Mouse (Mus musculus) megakaryocyte, embryonic 14.5 days (primary cell): ENCODE measurements around the gene Slc22a22. TPM values are rescaled to one million over a fixed set of nuclear protein-coding genes. Genes with fewer than 3 reads are reported as not detected.

ENCODE experiments used
- H3K27me3 ChIP-seq: replicated peaks from 2 replicates; pipeline ENCODE3; 2012; ENCODE audit warnings: inconsistent platforms
- H3K36me3 ChIP-seq: replicated peaks from 2 replicates; pipeline ENCODE3; 2012; ENCODE audit warnings: low read length, inconsistent platforms, mixed read lengths
- H3K4me1 ChIP-seq: 2 replicates; pipeline ENCODE4 v1.6.1; 2012; ENCODE audit warnings: inconsistent platforms
- H3K4me3 ChIP-seq: replicated peaks from 2 replicates; pipeline ENCODE3; 2012; ENCODE audit warnings: moderate library complexity, mild to moderate bottlenecking, inconsistent platforms
- H3K9me3 ChIP-seq: 2 replicates; pipeline ENCODE4 v1.6.1; 2012; ENCODE audit warnings: inconsistent platforms
- FLI1 ChIP-seq: IDR thresholded peaks from 2 replicates; pipeline ENCODE4 v1.6.1; 2012; ENCODE audit warnings: low read length, inconsistent platforms, mixed read lengths
- GATA1 ChIP-seq: IDR thresholded peaks from 3 replicates; pipeline ENCODE4 v1.6.1; 2012; ENCODE audit warnings: mixed read lengths, low read length, inconsistent platforms, borderline replicate concordance
- polyA plus RNA-seq: library from polyadenylated mRNA; stranded (reverse); fragments of >175 nt; gene quantifications from 2 replicates; pipeline ENCODE4 v1.2.3, GENCODE M21; 2012; ENCODE audit warnings: low replicate concordance; ENCODE audit not compliant: insufficient read depth

The Slc22a22 gene
- polyA plus RNA-seq = not detected in 2 replicates

DNA sequence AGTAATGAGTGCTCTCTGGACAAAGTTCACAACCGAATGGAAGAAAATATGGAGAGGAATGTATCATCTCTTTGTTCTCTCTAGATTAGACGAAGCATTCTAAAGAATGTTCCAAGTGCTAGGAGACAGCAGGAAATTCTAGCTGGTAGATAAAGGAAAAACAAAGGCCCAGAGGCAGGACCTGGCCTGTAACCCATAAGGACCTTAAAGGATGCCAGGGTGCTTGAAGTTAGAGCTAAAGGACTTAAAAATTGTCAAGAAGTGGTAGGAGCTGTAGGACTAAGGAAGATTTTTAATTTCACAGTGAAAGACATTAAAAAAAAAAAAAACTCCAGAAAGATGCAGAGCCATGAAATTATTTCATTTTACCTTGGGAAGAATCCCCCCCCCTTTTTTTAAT is at the start of gene Slc22a22:
Gene Slc22a22 (minus strand): TSS at position 101 of the 400 bp plus-strand sequence.
- TF ChIP-seq GATA1 = no peak
- no peak for TF ChIP-seq FLI1
- no peaks in the 10 kb centered on the region for H3K9me3 ChIP-seq
- no peaks in the 10 kb centered on the region for H3K36me3 ChIP-seq
- no peaks in the 10 kb centered on the region for H3K4me1 ChIP-seq
- H3K4me3 ChIP-seq = no peak within 1 kb of the TSS
- no peaks in the 10 kb centered on the region for H3K27me3 ChIP-seq

DNA sequence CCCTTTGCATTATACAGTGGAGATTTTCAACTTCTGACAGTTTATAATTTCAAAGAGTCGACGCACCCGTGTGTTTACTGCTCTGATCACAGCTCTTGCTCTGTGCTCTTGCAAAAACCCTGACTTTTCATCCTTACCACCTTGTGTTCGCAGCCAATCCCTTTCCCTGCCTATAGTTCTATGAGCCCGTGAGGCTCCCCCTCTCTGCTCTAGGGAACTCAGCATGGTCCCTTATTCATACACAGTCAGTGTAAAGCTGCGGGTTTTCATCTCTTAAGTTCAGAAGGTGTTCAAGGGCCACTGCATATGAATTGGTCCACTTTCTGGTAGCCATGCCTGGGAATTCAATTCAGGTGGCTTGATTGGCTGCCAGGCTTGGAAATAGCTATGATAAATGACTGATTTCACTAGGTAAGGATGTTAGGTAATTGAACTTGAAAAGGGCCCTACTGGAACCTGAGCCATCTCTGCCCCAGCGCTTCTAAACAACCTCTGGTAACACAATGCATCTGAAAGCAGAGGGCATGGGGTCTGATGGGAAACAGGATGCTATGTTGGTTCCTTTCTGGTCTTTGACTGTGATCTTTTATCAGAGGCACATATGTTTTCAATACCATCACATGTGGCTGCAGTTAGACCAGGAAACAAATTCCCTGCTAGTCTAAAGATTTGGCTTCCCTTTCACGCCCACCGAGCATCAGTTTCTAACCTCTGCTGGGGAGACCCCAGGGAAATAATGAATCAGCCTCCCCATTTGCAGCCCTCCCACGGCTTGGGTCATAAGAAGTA is 46.3 kb upstream of the Slc22a22 start:
- TF ChIP-seq GATA1 (no peak), FLI1 (no peak)

DNA sequence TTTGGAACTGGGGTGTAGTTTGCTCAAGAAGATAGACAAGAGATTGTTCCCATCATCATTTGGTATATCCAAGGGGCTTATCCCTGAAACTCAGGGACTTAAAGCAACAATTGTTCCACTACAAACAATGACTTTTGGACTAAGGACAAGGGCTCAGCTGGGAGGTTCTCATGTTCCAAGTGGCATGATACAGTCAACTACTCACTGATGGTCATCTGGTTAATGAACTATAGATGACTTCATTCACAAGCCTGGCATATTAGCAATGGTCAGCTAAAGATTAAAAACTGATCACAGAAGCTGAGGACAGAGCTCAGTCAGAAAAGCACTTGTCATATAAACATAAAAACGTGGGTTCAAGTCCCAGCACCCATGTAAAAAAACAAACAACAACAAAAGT is 44.7 kb upstream of the Slc22a22 start:
- Histone ChIP-seq H3K4me1 (no peaks in the 10 kb centered on the region), H3K27me3 (no peaks in the 10 kb centered on the region), H3K36me3 (no peaks in the 10 kb centered on the region), H3K9me3 (no peaks in the 10 kb centered on the region), H3K4me3 (no peak overlapping the region)
- no peak for TF ChIP-seq FLI1
- no peak for TF ChIP-seq GATA1

More for the DNA sequence above, 46.3 kb upstream of the Slc22a22 start:
- Histone ChIP-seq H3K27me3 (no peaks in the 10 kb centered on the region), H3K4me3 (no peak overlapping the region), H3K4me1 (no peaks in the 10 kb centered on the region), H3K36me3 (no peaks in the 10 kb centered on the region), H3K9me3 (no peaks in the 10 kb centered on the region)

DNA sequence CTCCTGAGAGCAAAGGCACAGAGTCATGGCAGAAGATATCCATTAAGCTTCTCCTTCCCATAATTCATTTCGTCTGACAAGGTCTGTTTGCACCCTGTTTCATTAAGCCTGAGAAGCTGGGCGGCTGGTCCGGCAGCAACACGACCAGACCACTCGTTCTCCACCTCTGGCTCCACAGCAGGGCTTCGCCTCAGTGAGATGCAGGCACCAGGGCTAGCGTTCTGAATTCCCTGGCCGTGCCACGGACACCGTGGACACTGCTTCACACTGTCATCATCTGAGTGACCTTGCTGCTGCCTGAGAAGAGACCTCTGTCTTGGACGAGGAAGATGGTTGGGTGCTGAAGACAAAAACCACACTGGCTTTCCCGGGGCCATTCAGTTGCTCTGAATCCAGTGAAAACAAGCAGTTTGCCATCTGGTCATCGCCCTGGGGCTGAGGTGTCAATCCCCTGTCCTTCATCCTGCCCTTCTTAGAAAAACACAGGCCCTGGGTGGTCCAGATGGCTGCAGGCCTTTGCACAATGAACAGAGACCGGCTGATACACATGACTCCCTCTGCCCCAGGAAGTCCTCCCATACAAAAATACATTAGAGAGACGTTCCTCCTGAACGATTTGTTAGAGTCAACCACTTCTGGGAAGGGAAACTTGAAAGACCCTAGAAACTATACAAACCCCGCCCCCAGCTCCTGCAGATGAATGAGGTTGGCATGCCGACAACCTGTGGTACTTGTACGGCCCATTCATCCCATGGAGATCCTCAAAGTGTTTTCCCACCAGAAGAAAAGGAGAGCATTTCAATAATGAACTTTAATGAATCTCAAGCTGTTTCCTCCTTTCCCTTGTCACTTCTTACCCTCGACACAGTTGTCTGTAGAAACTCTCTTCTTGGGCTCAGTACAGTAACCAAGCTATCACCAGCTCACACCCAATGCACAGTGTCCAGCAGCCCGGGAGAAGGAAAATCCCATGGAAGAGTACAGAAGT is 32.1 kb upstream of the Slc22a22 start:
- Histone ChIP-seq H3K36me3 (no peaks in the 10 kb centered on the region), H3K4me3 (no peak overlapping the region), H3K27me3 (no peaks in the 10 kb centered on the region), H3K9me3 (no peaks in the 10 kb centered on the region), H3K4me1 (no peaks in the 10 kb centered on the region)
- no peak for TF ChIP-seq FLI1
- no peak for TF ChIP-seq GATA1

DNA sequence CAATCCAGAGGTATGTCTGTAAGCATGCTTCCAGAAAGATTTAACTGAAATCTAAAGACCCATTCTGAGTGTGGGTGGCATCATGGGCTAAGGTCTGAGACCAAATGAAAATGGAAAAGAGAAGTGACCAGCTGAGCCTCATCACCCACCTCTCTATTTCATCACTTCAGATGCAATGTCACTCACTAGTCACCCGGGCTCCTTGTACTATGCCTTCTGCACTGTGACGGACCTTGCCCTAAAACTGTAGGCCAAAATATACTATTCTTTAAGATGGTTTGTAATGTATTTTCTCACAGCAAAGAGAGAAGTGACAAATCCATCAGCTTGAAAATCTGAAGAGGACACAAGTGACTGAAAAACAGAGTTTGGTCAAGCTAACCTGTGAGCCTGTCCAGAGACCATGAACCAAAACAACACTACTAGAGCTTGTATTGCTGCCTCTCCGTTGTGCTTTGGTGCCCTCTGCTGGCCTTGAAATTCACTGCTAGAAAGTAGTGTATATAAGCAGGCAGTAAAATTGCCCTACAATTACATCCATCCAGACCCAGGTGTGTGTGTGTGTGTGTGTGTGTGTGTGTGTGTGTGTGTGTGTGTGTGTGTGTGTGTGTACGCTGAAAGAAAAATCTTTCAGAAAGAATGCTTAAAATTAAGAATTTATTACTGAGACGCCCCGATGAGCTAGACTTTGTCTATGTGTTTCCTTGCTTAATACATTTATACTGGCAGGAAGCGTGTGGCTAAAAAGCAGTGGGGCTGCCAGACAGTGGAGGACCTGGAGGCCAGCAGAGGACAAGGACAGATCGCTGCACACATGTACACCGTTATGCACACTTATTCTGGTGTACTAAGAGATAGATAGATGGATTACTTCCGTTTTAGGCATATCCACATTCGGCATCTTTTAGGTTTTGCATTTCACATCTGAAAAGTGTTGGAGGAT is 31.1 kb upstream of the Slc22a22 start:
- Histone ChIP-seq H3K4me1 (no peaks in the 10 kb centered on the region), H3K9me3 (no peaks in the 10 kb centered on the region), H3K27me3 (no peaks in the 10 kb centered on the region), H3K36me3 (no peaks in the 10 kb centered on the region), H3K4me3 (no peak overlapping the region)
- no peak for TF ChIP-seq GATA1
- no peak for TF ChIP-seq FLI1

DNA sequence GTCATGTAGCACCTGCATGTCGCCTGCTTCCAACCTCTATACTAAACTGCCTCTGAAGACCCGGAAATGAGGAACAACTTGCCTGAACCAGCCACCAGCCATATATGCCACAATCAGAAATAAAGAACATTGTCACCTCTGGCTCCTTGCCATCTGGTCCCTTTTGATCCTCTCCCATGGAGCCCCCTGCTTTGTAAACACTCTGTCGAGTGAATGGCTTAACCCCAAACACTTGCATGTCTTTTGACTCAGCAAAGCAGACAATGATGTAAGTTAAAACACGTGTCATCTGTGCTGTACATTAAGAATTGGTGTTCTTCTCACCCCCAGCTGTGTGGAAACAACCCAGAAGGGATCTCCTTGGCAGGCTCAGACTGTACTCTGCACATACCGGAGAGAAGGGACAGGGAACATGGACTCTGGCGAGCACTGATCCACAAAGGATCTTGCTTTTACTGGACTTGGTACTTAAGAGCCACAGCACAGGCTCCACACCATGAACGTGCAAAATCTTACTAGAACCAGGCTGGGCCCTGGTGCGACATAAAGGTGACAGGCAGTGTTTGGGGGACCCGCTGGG is 26.8 kb upstream of the Slc22a22 start:
- TF ChIP-seq GATA1 = no peak
- TF ChIP-seq FLI1 = no peak
- no peaks in the 10 kb centered on the region for H3K27me3 ChIP-seq
- H3K9me3 ChIP-seq = no peaks in the 10 kb centered on the region
- H3K4me3 ChIP-seq = no peak overlapping the region
- H3K4me1 ChIP-seq = no peaks in the 10 kb centered on the region
- H3K36me3 ChIP-seq = no peaks in the 10 kb centered on the region

DNA sequence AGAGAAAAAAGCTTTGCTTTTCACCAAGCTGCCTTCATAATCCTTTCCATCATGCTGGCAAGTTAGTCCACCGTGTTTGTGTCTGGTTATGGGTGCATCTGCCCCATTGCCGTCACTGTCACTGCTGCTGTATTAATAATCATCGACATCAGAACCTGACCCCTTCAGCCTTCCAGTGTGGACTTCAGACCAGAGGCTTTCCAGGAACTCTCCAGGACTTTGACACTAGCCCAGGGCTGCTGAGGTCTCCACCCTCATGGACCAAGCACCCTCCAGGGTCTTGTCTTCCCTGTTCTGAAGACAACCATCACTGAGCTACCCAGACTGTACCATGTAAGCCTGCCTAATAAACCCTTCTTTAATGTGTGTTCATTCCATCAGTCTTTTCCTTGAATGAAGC is 26.2 kb upstream of the Slc22a22 start:
- Histone ChIP-seq H3K4me1 (no peaks in the 10 kb centered on the region), H3K36me3 (no peaks in the 10 kb centered on the region), H3K27me3 (no peaks in the 10 kb centered on the region), H3K4me3 (no peak overlapping the region), H3K9me3 (no peaks in the 10 kb centered on the region)
- TF ChIP-seq FLI1 (no peak), GATA1 (no peak)

DNA sequence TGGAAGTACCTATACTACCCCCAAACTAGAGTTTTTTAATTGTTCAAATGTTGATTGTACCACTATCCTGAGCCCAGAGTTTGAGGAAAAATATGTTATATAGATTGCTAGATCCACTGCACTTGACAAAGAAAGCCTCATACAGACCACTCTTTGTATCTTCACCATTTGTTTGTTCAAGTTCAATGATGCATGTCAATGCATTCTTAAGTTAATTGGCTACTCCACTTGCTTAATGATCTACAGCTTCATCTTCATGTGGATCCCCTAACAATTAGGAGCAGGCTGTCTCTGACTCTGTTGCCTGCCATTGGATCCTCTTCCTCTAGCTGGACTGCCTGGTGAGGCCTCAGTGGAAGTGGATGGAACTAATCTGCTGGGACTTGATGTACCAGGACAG is 24.1 kb upstream of the Slc22a22 start:
- Histone ChIP-seq H3K4me3 (no peak overlapping the region), H3K9me3 (no peaks in the 10 kb centered on the region), H3K4me1 (no peaks in the 10 kb centered on the region), H3K36me3 (no peaks in the 10 kb centered on the region), H3K27me3 (no peaks in the 10 kb centered on the region)
- TF ChIP-seq GATA1 (no peak), FLI1 (no peak)

DNA sequence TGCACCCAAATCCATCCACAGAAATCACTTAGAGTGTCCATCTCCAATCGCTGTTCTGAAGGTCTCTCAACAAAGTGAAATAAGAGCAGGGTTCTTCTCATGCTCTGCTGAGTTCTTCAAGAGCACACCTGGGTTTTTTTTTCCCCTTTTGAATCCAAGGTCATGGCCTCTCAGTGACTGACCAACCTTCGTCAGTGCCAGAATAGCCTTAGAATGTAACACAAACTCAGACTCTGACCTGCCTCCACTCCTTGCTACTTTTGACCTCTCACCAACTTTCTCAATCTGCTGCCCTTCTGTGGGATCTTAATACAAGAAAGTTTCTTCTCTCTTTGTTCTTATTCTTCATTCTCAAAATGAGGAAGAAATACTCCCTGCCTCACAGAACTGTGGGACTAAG is 18.7 kb upstream of the Slc22a22 start:
- H3K9me3 ChIP-seq = no peaks in the 10 kb centered on the region
- H3K27me3 ChIP-seq = no peaks in the 10 kb centered on the region
- TF ChIP-seq GATA1 = no peak
- no peak for TF ChIP-seq FLI1

More for the DNA sequence above, 18.7 kb upstream of the Slc22a22 start:
- no peak overlapping the region for H3K4me3 ChIP-seq
- H3K4me1 ChIP-seq = no peaks in the 10 kb centered on the region
- H3K36me3 ChIP-seq = no peaks in the 10 kb centered on the region
